Mouse (Mus musculus) bone marrow macrophage, adult 2 months (primary cell): ENCODE results near the gene Mllt3. TPM values are rescaled to one million over a fixed set of nuclear protein-coding genes. Genes with fewer than 3 reads are reported as not detected.

Experiments
- H3K27ac ChIP-seq: 2 replicates; pipeline ENCODE4 v1.5.1; 2012; ENCODE audit warnings: low read depth, low read length; ENCODE audit not compliant: insufficient read depth
- H3K4me1 ChIP-seq: 2 replicates; pipeline ENCODE4 v1.6.1; 2012; ENCODE audit warnings: low read length; ENCODE audit not compliant: control insufficient read depth, insufficient read depth
- H3K4me3 ChIP-seq: 2 replicates; pipeline ENCODE4 v1.5.1; 2012; ENCODE audit warnings: mild to moderate bottlenecking, low read length, moderate library complexity; ENCODE audit not compliant: insufficient read depth
- CTCF ChIP-seq: IDR thresholded peaks from 2 replicates; pipeline ENCODE4 v1.5.1; 2012; ENCODE audit warnings: low read depth, mild to moderate bottlenecking, low read length, moderate library complexity
- POLR2A ChIP-seq: IDR thresholded peaks from 2 replicates; pipeline ENCODE4 v1.6.1; 2012; ENCODE audit warnings: mild to moderate bottlenecking, low read depth, low read length, borderline replicate concordance
- polyA plus RNA-seq: library from polyadenylated mRNA; stranded (reverse); fragments of >200 nt; gene quantifications from 2 replicates; pipeline ENCODE4 v1.2.4, GENCODE M21; 2012; ENCODE audit not compliant: missing spikeins, insufficient read depth, insufficient read length

Mllt3 gene
- polyA plus RNA-seq, 1 experiment = 10.4 TPM

GRCm38 (mm10) chr4:87928603-87929199 is 104.5 kb downstream of the Mllt3 start:
- TF ChIP-seq CTCF (no peak), POLR2A (no peak)
- H3K27ac ChIP-seq = no peak overlapping the region
- H3K4me3 ChIP-seq = no peak overlapping the region
- 0 out of 2 replicates have a peak, but pooled peaks cover under 1% of the 10 kb centered on the region for H3K4me1 ChIP-seq

DNA sequence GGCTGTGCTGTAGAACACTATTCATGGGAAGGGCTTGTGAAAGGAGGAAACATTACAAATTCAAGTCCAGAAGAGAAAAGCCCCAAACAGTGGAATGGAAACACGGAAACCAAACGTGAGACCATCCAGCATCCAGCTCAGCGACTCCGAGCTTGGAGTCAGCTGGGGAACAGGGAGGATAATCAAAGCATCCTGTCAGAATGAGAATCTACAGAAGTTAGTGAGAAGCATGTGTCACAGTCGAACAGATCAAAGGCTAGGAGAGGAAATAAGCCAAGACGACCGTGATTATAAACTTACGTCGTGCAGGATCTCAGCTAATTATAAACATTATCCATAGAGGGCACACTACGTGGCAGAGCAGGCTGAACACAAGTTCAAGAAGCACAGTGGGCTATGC is 105.8 kb downstream of the Mllt3 start:
- H3K27ac ChIP-seq = no peak overlapping the region
- H3K4me1 ChIP-seq = no peaks in the 10 kb centered on the region
- no peak overlapping the region for H3K4me3 ChIP-seq
- TF ChIP-seq CTCF (no peak), POLR2A (no peak)

DNA sequence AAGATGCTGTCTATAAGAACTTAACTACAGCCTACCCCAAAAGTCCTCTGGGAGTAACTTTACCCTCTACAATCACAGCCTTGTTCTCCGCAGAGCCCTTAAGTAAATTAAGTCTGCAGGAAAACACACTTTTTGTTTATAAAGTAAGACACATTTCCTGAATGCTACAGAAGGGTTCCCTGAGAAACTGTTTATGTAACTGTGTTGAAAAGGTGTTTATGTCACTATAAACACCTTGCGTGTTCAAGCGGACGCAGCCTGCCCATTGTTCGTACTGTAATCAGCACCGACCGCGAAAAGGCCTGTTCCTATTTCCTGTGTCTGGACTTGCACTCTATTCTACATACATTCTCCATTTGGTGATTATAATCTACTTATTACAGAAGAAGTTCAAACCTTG is 112.5 kb downstream of the Mllt3 start:
- H3K4me1 ChIP-seq = no peaks in the 10 kb centered on the region
- no peak overlapping the region for H3K27ac ChIP-seq
- TF ChIP-seq POLR2A (no peak), CTCF (no peak)
- H3K4me3 ChIP-seq = no peak overlapping the region

DNA sequence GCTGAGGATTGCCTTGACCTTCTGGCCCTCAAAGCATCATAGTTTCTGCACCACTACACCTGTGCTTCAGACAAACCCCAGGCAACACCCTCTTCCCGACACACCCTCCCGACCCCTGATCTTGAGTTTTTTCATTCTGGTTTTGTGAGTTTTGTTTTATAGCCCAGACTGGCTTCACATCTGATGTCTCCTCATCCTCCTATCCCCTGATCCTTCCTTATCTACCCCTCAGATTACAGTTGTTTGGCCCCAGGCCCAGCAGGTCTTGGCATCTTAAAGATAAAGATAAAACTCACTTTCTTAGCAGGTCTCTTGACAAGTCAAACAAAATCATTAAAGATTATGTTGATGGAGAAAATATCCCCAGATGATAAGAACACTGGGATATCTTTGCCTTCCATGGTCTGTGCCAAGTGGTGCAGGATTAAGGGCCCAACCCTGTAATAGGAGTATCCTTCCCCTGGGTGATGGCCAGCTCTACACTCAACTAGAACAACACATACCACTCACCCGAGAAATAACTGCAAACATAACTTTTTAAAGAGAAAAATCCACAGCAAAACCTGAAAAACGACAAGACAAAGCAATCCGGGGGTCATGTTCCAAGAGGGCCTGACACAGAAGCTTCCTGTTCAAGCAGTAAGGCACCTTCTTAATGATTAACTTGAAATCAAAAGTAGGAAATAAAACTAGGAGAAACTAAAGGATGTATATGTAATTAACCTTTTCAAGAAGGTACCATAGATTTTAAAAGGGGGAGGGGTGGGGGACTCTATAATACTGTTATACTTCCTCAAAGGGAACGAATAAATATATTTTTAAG is 121.8 kb downstream of the Mllt3 start:
- no peak for TF ChIP-seq CTCF
- TF ChIP-seq POLR2A = no peak
- Histone ChIP-seq H3K4me1 (no peaks in the 10 kb centered on the region), H3K4me3 (no peak overlapping the region), H3K27ac (no peak overlapping the region)

DNA sequence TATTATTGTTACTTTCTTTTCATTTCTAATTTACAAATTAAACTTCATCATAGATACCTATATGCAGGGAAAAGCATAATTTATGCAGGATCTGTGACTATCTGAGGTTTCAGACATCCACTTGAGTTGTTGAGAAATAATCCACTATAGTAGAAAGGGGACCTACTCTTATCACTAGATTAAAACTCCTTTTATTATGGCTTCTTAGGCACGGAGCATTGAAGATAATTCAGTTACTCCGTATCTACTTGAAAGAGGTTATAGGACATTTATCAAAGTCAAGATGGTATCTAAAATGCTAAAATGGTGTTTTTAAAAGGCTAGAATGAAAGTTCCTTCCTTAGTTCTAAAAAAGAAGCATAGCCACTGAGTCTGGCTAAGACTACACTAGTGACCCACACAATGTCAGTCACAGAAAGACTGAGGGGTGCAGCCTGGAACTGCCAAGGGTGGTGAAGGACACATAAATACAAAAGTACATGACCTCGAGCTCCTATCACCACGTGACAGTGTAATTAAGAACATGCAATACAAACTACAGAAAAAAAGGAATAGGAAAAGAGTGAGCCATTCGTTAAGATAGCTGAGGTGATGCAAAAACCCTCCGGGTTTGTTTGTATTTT is 127.9 kb downstream of the Mllt3 start:
- TF ChIP-seq POLR2A (no peak), CTCF (no peak)
- H3K27ac ChIP-seq = no peak overlapping the region
- peaks cover 4% of the 10 kb centered on the region; the same call in 1 of the 2 replicates for H3K4me1 ChIP-seq
- no peak overlapping the region for H3K4me3 ChIP-seq

GRCm38 (mm10) chr4:87904722-87905121 is 128.4 kb downstream of the Mllt3 start:
- Histone ChIP-seq H3K4me1 (peaks cover 7% of the 10 kb centered on the region), H3K27ac (no peak overlapping the region), H3K4me3 (no peak overlapping the region)
- no peak for TF ChIP-seq CTCF
- TF ChIP-seq POLR2A = no peak

GRCm38 (mm10) chr4:87902584-87902983 is 130.6 kb downstream of the Mllt3 start:
- Histone ChIP-seq H3K4me3 (no peak overlapping the region), H3K4me1 (peaks cover 7% of the 10 kb centered on the region), H3K27ac (no peak overlapping the region)
- no peak for TF ChIP-seq POLR2A
- TF ChIP-seq CTCF = no peak

DNA sequence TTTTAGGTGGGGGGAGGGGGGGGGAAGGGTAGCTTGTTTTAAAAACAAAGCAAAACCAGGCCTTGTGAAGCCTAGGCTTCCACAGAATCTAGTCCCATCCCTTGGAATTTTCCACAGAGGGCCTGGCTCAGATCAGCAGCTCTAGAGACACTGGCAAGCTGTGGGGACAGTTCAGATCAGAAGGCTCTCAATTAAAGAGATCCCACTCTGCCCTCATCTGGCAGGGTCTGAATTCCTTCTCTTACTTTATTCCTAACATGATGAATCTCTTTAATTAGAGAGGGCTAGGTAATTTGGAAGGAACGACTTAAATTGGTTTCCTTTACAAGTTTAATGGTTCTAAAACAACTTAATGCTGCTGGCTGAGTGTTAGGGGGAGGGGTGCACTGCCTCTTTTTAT is 132.0 kb downstream of the Mllt3 start:
- TF ChIP-seq POLR2A (no peak), CTCF (no peak)
- no peak overlapping the region for H3K27ac ChIP-seq
- H3K4me1 ChIP-seq = peaks cover 7% of the 10 kb centered on the region
- H3K4me3 ChIP-seq = no peak overlapping the region

DNA sequence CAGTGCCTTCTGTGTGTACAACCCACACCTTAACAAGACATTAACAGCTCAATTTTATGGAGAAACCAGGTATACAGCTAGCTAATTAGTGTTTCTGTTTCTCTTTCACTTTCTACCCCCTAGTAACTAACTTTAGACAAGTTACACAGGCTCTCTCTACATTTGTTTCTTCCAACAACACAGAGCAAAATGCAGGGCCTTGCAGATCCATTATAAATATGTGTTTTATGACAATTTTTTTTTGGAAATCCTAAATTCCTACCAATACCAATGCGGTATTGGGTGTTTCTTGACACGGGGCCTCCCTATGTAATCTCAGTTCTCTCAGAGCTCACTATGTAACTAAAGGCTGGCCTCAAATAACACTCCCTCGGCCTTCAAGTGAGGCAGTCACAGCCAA is 139.7 kb downstream of the Mllt3 start:
- H3K4me3 ChIP-seq = no peak overlapping the region
- no peak overlapping the region for H3K27ac ChIP-seq
- no peaks in the 10 kb centered on the region; the same call in none of the 2 replicates for H3K4me1 ChIP-seq
- no peak for TF ChIP-seq CTCF
- no peak for TF ChIP-seq POLR2A

GRCm38 (mm10) chr4:87893012-87893411 is 140.2 kb downstream of the Mllt3 start:
- no peak for TF ChIP-seq CTCF
- TF ChIP-seq POLR2A = no peak
- Histone ChIP-seq H3K4me3 (no peak overlapping the region), H3K27ac (no peak overlapping the region), H3K4me1 (no peaks in the 10 kb centered on the region; the same call in none of the 2 replicates)
